Mouse (Mus musculus) liver, embryonic 11.5 days (tissue): ENCODE results near the gene Krt12. TPM values are rescaled to one million over a fixed set of nuclear protein-coding genes. Genes with fewer than 3 reads are reported as not detected.

Source experiments
- ATAC-seq: fragments of 200-750 bp; cut with Nextera tagmentation; replicated peaks from 2 replicates; pipeline ENCODE4 v1.8.0; 2017; ENCODE audit warnings: moderate number of reproducible peaks, mild to moderate bottlenecking, moderate TSS enrichment, moderate library complexity; ENCODE audit not compliant: low FRiP score
- DNase-seq: peaks from one replicate; pipeline ENCODE4 v3.0.0-alpha.2; 2017; ENCODE audit warnings: low spot score
- H3K27ac ChIP-seq: fragments of 300-500 bp; sonication (generic); 2 replicates; pipeline ENCODE4 v1.5.1; 2014; ENCODE audit warnings: mild to moderate bottlenecking, low read depth, low read length, control low read depth
- H3K27me3 ChIP-seq: fragments of 300-500 bp; sonication (generic); replicated peaks from 2 replicates; pipeline ENCODE4 v1.6.1; 2014; ENCODE audit warnings: low read length, mixed read lengths; ENCODE audit not compliant: control insufficient read depth, insufficient read depth
- H3K36me3 ChIP-seq: fragments of 300-500 bp; sonication (generic); 2 replicates; pipeline ENCODE4 v1.6.1; 2014; ENCODE audit warnings: mild to moderate bottlenecking, low read length, moderate library complexity, mixed read lengths; ENCODE audit not compliant: control insufficient read depth, insufficient read depth
- H3K4me1 ChIP-seq: fragments of 300-500 bp; sonication (generic); replicated peaks from 2 replicates; pipeline ENCODE4 v1.6.1; 2014; ENCODE audit warnings: low read length, mixed read lengths; ENCODE audit not compliant: control insufficient read depth, insufficient read depth
- H3K4me2 ChIP-seq: fragments of 300-500 bp; sonication (generic); 2 replicates; pipeline ENCODE4 v1.6.1; 2014; ENCODE audit warnings: mild to moderate bottlenecking, control low read depth, moderate library complexity
- H3K4me3 ChIP-seq: fragments of 300-500 bp; sonication (generic); 2 replicates; pipeline ENCODE4 v1.5.1; 2014; ENCODE audit warnings: low read depth, low read length, control low read depth
- H3K9ac ChIP-seq: fragments of 300-500 bp; sonication (generic); 2 replicates; pipeline ENCODE4 v1.6.1; 2014; ENCODE audit warnings: low read depth, low read length, control low read depth
- H3K9me3 ChIP-seq: fragments of 300-500 bp; sonication (generic); 2 replicates; pipeline ENCODE4 v1.6.1; 2016; ENCODE audit warnings: low read length, inconsistent platforms, mixed read lengths; ENCODE audit not compliant: control insufficient read depth
- WGBS: fragments of 180-500 bp; shearing (Covaris S2); extraction: QIAGEN DNeasy Blood & Tissue Kit; methylation state at CpG from one replicate; pipeline ENCODE4 v1.1.7; 2014; 5-methylcytosine and 5-hydroxymethylcytosine counted together
- polyA plus RNA-seq: library from polyadenylated mRNA; unstranded; fragments of >200 nt; fragmentation: Nextera tagmentation; extraction: Ambion mirVana; gene quantifications from 2 replicates; pipeline ENCODE4 v1.2.1, GENCODE M21; 2014

The Krt12 gene
- polyA plus RNA-seq, 1 experiment from 2014 or later, result not detected

DNA sequence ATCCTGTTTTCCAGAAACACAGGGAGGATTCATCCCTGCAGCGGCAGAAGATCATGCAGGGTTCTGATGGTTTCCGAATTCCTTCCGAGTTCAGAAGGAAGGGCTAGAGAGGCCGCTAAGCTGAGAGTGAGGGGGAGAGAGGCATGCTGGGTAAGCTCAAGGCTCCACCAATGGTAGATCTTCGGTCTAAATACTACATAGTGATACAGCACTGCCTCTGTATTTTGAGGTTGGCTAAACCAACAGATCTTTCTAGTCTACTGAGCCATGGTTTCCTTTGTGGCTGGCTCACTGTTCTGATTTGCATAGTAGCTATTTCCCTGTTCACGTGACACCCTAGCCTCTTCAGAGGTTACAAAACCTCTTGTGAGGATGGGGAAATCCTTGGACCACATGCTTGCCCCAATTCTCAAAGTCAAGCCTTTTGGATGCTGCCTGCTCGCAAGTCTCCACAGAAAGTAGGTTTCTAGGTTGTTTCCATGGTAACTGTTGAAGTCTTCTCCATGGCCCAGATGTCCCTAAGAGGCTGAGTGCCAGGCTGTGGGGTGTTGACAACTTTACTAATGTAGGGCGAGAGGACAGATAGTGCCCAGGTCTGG lies 52.1 kb downstream of the Krt12 start:
- Histone ChIP-seq H3K27ac (no peak overlapping the region), H3K4me1 (no peaks in the 10 kb centered on the region), H3K4me3 (no peak overlapping the region), H3K27me3 (no peaks in the 10 kb centered on the region), H3K9ac (no peak overlapping the region), H3K4me2 (no peak overlapping the region), H3K36me3 (no peaks in the 10 kb centered on the region), H3K9me3 (no peaks in the 10 kb centered on the region)
- DNase-seq (no peak), ATAC-seq (no peak)
- WGBS, result 78% methylated on average over 8 of the region's 8 CpGs

DNA sequence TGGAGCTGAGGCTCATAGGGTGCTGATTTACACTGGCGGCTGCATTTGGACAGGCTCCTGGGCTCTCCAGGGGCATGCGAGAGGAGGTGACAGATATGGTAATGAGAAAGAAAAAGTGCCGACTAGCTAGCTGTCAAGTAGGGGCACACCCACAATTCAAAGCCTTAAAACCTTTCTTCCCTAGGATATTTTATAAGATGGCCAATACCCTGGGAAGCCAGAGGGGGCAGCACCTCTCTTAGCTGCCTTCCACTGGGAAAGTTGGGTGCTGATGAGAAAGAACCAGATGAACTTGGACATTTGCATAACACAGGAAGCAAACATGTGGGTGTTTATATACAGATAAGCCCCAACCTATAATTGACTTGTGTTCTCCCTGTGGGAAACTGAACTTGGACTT lies 52.8 kb downstream of the Krt12 start:
- no peak for ATAC-seq
- H3K9me3 ChIP-seq, result no peaks in the 10 kb centered on the region
- no peaks in the 10 kb centered on the region for H3K27me3 ChIP-seq
- no peak overlapping the region for H3K27ac ChIP-seq
- DNase-seq, result no peak
- H3K36me3 ChIP-seq, result no peaks in the 10 kb centered on the region
- WGBS, result 8% methylated on average over 3 of the region's 3 CpGs
- no peak overlapping the region for H3K4me3 ChIP-seq
- H3K9ac ChIP-seq, result no peak overlapping the region
- no peak overlapping the region for H3K4me2 ChIP-seq
- no peaks in the 10 kb centered on the region for H3K4me1 ChIP-seq

GRCm38 (mm10) chr11:99366791-99367190 lies 55.3 kb downstream of the Krt12 start:
- no peaks in the 10 kb centered on the region for H3K27me3 ChIP-seq
- DNase-seq, result no peak
- 39% methylated on average over 10 of the region's 10 CpGs for WGBS

More at GRCm38 (mm10) chr11:99366791-99367190, 55.3 kb downstream of the Krt12 start:
- no peak for ATAC-seq
- Histone ChIP-seq H3K4me1 (no peaks in the 10 kb centered on the region), H3K4me2 (no peak overlapping the region), H3K9ac (no peak overlapping the region), H3K36me3 (no peaks in the 10 kb centered on the region), H3K9me3 (no peaks in the 10 kb centered on the region), H3K4me3 (no peak overlapping the region), H3K27ac (no peak overlapping the region)

Other genes with a start within 250 kb of the Krt12 start
- gene Smarce1, start 191.2 kb downstream of the Krt12 start, polyA plus RNA-seq, result 145 and 150 TPM in 2 replicates
- gene Krt222, start 178.2 kb downstream of the Krt12 start, polyA plus RNA-seq, result 0.14 and 0.61 TPM in 2 replicates
- gene Krt24, start 137.0 kb downstream of the Krt12 start, polyA plus RNA-seq, result not detected in 2 replicates
- gene Krt25, start 99.3 kb downstream of the Krt12 start, polyA plus RNA-seq, result not detected in 2 replicates
- not detected in 2 replicates for gene Krt26, start 84.3 kb downstream of the Krt12 start, polyA plus RNA-seq
- gene Krt27, start 71.2 kb downstream of the Krt12 start, polyA plus RNA-seq, result not detected in 2 replicates
- 0.32 TPM in 1 of 2 replicates, not detected in the other for gene Krt28, start 47.4 kb downstream of the Krt12 start, polyA plus RNA-seq
- 10.0 and 13.1 TPM in 2 replicates for gene Krt10, start 32.9 kb downstream of the Krt12 start, polyA plus RNA-seq
- 32.1 and 34.1 TPM in 2 replicates for gene Krt20, start 15.9 kb upstream of the Krt12 start, polyA plus RNA-seq
- 0.38 TPM in 2 replicates for gene Krt23, start 70.9 kb upstream of the Krt12 start, polyA plus RNA-seq
- not detected in 2 replicates for gene Krt39, start 99.1 kb upstream of the Krt12 start, polyA plus RNA-seq
- 0.21 TPM in 1 of 2 replicates, not detected in the other for gene Krt40, start 120.9 kb upstream of the Krt12 start, polyA plus RNA-seq
- not detected in 2 replicates for gene Krtap3-3, start 128.6 kb upstream of the Krt12 start, polyA plus RNA-seq
- gene Krtap3-2, start 134.6 kb upstream of the Krt12 start, polyA plus RNA-seq, result not detected in 2 replicates
- gene Gm11939, start 137.2 kb upstream of the Krt12 start, polyA plus RNA-seq, result not detected in 2 replicates
- not detected in 2 replicates for gene Krtap3-1, start 144.4 kb upstream of the Krt12 start, polyA plus RNA-seq
- gene Krtap1-5, start 158.8 kb upstream of the Krt12 start, polyA plus RNA-seq, result not detected in 2 replicates
- not detected in 2 replicates for gene Krtap1-4, start 161.4 kb upstream of the Krt12 start, polyA plus RNA-seq
- not detected in 2 replicates for gene Krtap1-3, start 169.1 kb upstream of the Krt12 start, polyA plus RNA-seq
- not detected in 2 replicates for gene Krtap9-3, start 175.8 kb upstream of the Krt12 start, polyA plus RNA-seq
- not detected in 2 replicates for gene Gm11938, start 181.0 kb upstream of the Krt12 start, polyA plus RNA-seq
- gene Gm11937, start 187.9 kb upstream of the Krt12 start, polyA plus RNA-seq, result not detected in 2 replicates
- not detected in 2 replicates for gene Krtap2-4, start 192.6 kb upstream of the Krt12 start, polyA plus RNA-seq
- gene Gm11562, start 198.2 kb upstream of the Krt12 start, polyA plus RNA-seq, result not detected in 2 replicates
- gene Krtap4-1, start 206.0 kb upstream of the Krt12 start, polyA plus RNA-seq, result not detected in 2 replicates
- not detected in 2 replicates for gene Krtap4-2, start 212.8 kb upstream of the Krt12 start, polyA plus RNA-seq
- not detected in 2 replicates for gene Krtap4-7, start 221.8 kb upstream of the Krt12 start, polyA plus RNA-seq
- gene Gm11555, start 228.0 kb upstream of the Krt12 start, polyA plus RNA-seq, result not detected in 2 replicates
- not detected in 2 replicates for gene Gm11563, start 236.7 kb upstream of the Krt12 start, polyA plus RNA-seq
- not detected in 2 replicates for gene Krtap4-6, start 243.7 kb upstream of the Krt12 start, polyA plus RNA-seq